Mouse (Mus musculus): ENCODE data around the gene Nbr1. TPM values are rescaled to one million over a fixed set of nuclear protein-coding genes. Genes with fewer than 3 reads are reported as not detected.

Gene Nbr1
- polyA plus RNA-seq, 1 experiment from 2014 or later: 50.9 TPM

- Histone ChIP-seq H3K4me2 (ENCODE audit: low read length) (no peak overlapping the region), H3K4me1 (replicated peaks; ENCODE audit: control insufficient read depth, insufficient read depth, low read length) (no peaks in the 10 kb centered on the region), H3K9ac (ENCODE audit: low read length) (no peak overlapping the region), H3K27ac (ENCODE audit: low read depth) (no peak overlapping the region), H3K4me3 (ENCODE audit: low read depth, low read length) (no peak overlapping the region), H3K27me3 (replicated peaks; ENCODE audit: control insufficient read depth, insufficient read depth, low read length) (no peaks in the 10 kb centered on the region), H3K9me3 (ENCODE audit: control insufficient read depth, low read length) (no peaks in the 10 kb centered on the region), H3K36me3 (ENCODE audit: control insufficient read depth, insufficient read depth, low read length) (peaks cover 71% of the 10 kb centered on the region)
- ATAC-seq (replicated peaks; ENCODE audit: low FRiP score, low TSS enrichment, low read depth) (no peak), DNase-seq (ENCODE audit: low spot score) (no peak)
- WGBS: 85% methylated on average over 4 of the region's 4 CpGs
Observed at GRCm38 (mm10) chr11:101526686-101527085, 25.3 kb upstream of the Nbr1 start.

- Histone ChIP-seq H3K36me3 (ENCODE audit: control insufficient read depth, insufficient read depth, low read length) (peaks cover 44% of the 10 kb centered on the region; the same call in 1 of the 2 replicates), H3K9ac (ENCODE audit: low read length) (no peak overlapping the region), H3K4me2 (ENCODE audit: low read length) (no peak overlapping the region), H3K9me3 (ENCODE audit: control insufficient read depth, low read length) (no peaks in the 10 kb centered on the region), H3K4me1 (replicated peaks; ENCODE audit: control insufficient read depth, insufficient read depth, low read length) (no peaks in the 10 kb centered on the region), H3K27ac (ENCODE audit: low read depth) (no peak overlapping the region), H3K27me3 (replicated peaks; ENCODE audit: control insufficient read depth, insufficient read depth, low read length) (no peaks in the 10 kb centered on the region), H3K4me3 (ENCODE audit: low read depth, low read length) (no peak overlapping the region)
- ATAC-seq (replicated peaks; ENCODE audit: low FRiP score, low TSS enrichment, low read depth): no peak
- no peak for DNase-seq (ENCODE audit: low spot score)
- WGBS: 84% methylated on average over 9 of the region's 9 CpGs
Observed at GRCm38 (mm10) chr11:101543533-101543932, 8.4 kb upstream of the Nbr1 start.

- peaks cover 40% of the 10 kb centered on the region for H3K36me3 ChIP-seq (ENCODE audit: control insufficient read depth, insufficient read depth, low read length)
- H3K9me3 ChIP-seq (ENCODE audit: control insufficient read depth, low read length): no peaks in the 10 kb centered on the region
- 83% methylated on average over 1 of the region's 1 CpGs for whole genome bisulfite sequencing
- no peak overlapping the region for H3K4me3 ChIP-seq (ENCODE audit: low read depth, low read length)
- H3K4me1 ChIP-seq (replicated peaks; ENCODE audit: control insufficient read depth, insufficient read depth, low read length): no peaks in the 10 kb centered on the region
- no peak overlapping the region for H3K27ac ChIP-seq (ENCODE audit: low read depth)
- DNase-seq (ENCODE audit: low spot score) (no peak), ATAC-seq (replicated peaks; ENCODE audit: low FRiP score, low TSS enrichment, low read depth) (no peak)
- H3K9ac ChIP-seq (ENCODE audit: low read length): no peak overlapping the region
- H3K27me3 ChIP-seq (replicated peaks; ENCODE audit: control insufficient read depth, insufficient read depth, low read length): no peaks in the 10 kb centered on the region
- no peak overlapping the region for H3K4me2 ChIP-seq (ENCODE audit: low read length)
Observed at GRCm38 (mm10) chr11:101544132-101544531, 7.8 kb upstream of the Nbr1 start.

GRCm38 (mm10) chr11:101548526-101548925, 3.4 kb upstream of the Nbr1 start:
- Histone ChIP-seq H3K27me3 (replicated peaks; ENCODE audit: control insufficient read depth, insufficient read depth, low read length) (no peaks in the 10 kb centered on the region), H3K27ac (ENCODE audit: low read depth) (no peak overlapping the region)
- no peak for ATAC-seq (replicated peaks; ENCODE audit: low FRiP score, low TSS enrichment, low read depth)

GRCm38 (mm10) chr11:101552476-101553300, 739 bp downstream of the Nbr1 start:
- H3K27me3 ChIP-seq (replicated peaks; ENCODE audit: control insufficient read depth, insufficient read depth, low read length): no peaks in the 10 kb centered on the region
- H3K4me2 ChIP-seq (ENCODE audit: low read length): peak overlapping the region; percentile 92
- peak; percentile 96 for ATAC-seq (replicated peaks; ENCODE audit: low FRiP score, low TSS enrichment, low read depth)
- DNase-seq (ENCODE audit: low spot score): peak; percentile 94
- peak overlapping the region; percentile 96 for H3K4me3 ChIP-seq (ENCODE audit: low read depth, low read length)
- H3K27ac ChIP-seq (ENCODE audit: low read depth): peak overlapping the region; percentile 93
- WGBS: under 1% methylated on average over 37 of the region's 37 CpGs
- H3K36me3 ChIP-seq (ENCODE audit: control insufficient read depth, insufficient read depth, low read length): peaks cover 26% of the 10 kb centered on the region
- H3K9me3 ChIP-seq (ENCODE audit: control insufficient read depth, low read length): no peaks in the 10 kb centered on the region
- peak overlapping the region; percentile 86 for H3K9ac ChIP-seq (ENCODE audit: low read length)
- peaks cover 23% of the 10 kb centered on the region for H3K4me1 ChIP-seq (replicated peaks; ENCODE audit: control insufficient read depth, insufficient read depth, low read length)

More at GRCm38 (mm10) chr11:101548526-101548925, 3.4 kb upstream of the Nbr1 start:
- no peak overlapping the region for H3K4me2 ChIP-seq (ENCODE audit: low read length)
- no peak for DNase-seq (ENCODE audit: low spot score)
- no peaks in the 10 kb centered on the region for H3K9me3 ChIP-seq (ENCODE audit: control insufficient read depth, low read length)
- H3K4me1 ChIP-seq (replicated peaks; ENCODE audit: control insufficient read depth, insufficient read depth, low read length): peaks cover 11% of the 10 kb centered on the region
- H3K9ac ChIP-seq (ENCODE audit: low read length): no peak overlapping the region
- H3K4me3 ChIP-seq (ENCODE audit: low read depth, low read length): no peak overlapping the region
- peaks cover 19% of the 10 kb centered on the region for H3K36me3 ChIP-seq (ENCODE audit: control insufficient read depth, insufficient read depth, low read length)

GRCm38 (mm10) chr11:101553354-101553930, 1.5 kb downstream of the Nbr1 start:
- 17% methylated on average over 8 of the region's 8 CpGs for WGBS
- H3K36me3 ChIP-seq (ENCODE audit: control insufficient read depth, insufficient read depth, low read length): peaks cover 31% of the 10 kb centered on the region
- peak overlapping the region; percentile 86 for H3K9ac ChIP-seq (ENCODE audit: low read length)
- peak overlapping the region; percentile 96 for H3K4me3 ChIP-seq (ENCODE audit: low read depth, low read length)
- no peaks in the 10 kb centered on the region for H3K9me3 ChIP-seq (ENCODE audit: control insufficient read depth, low read length)
- peaks cover 23% of the 10 kb centered on the region for H3K4me1 ChIP-seq (replicated peaks; ENCODE audit: control insufficient read depth, insufficient read depth, low read length)
- ATAC-seq (replicated peaks; ENCODE audit: low FRiP score, low TSS enrichment, low read depth): no peak
- peak overlapping the region; percentile 88 for H3K27ac ChIP-seq (ENCODE audit: low read depth)
- DNase-seq (ENCODE audit: low spot score): no peak
- H3K27me3 ChIP-seq (replicated peaks; ENCODE audit: control insufficient read depth, insufficient read depth, low read length): no peaks in the 10 kb centered on the region
- peak overlapping the region; percentile 92 for H3K4me2 ChIP-seq (ENCODE audit: low read length)

GRCm38 (mm10) chr11:101556541-101556940, 4.6 kb downstream of the Nbr1 start:
- WGBS: 91% methylated on average over 7 of the region's 7 CpGs

GRCm38 (mm10) chr11:101556954-101557353, 5.0 kb downstream of the Nbr1 start:
- Histone ChIP-seq H3K4me3 (ENCODE audit: low read depth, low read length) (no peak overlapping the region), H3K27me3 (replicated peaks; ENCODE audit: control insufficient read depth, insufficient read depth, low read length) (no peaks in the 10 kb centered on the region), H3K27ac (ENCODE audit: low read depth) (no peak overlapping the region), H3K4me1 (replicated peaks; ENCODE audit: control insufficient read depth, insufficient read depth, low read length) (peaks cover 14% of the 10 kb centered on the region), H3K36me3 (ENCODE audit: control insufficient read depth, insufficient read depth, low read length) (peaks cover 60% of the 10 kb centered on the region), H3K4me2 (ENCODE audit: low read length) (no peak overlapping the region), H3K9ac (ENCODE audit: low read length) (no peak overlapping the region), H3K9me3 (ENCODE audit: control insufficient read depth, low read length) (no peaks in the 10 kb centered on the region)
- ATAC-seq (replicated peaks; ENCODE audit: low FRiP score, low TSS enrichment, low read depth): no peak
- DNase-seq (ENCODE audit: low spot score): no peak
- 85% methylated on average over 2 of the region's 2 CpGs for WGBS

More at GRCm38 (mm10) chr11:101556541-101556940, 4.6 kb downstream of the Nbr1 start:
- no peak overlapping the region for H3K9ac ChIP-seq (ENCODE audit: low read length)
- no peak overlapping the region for H3K4me2 ChIP-seq (ENCODE audit: low read length)
- ATAC-seq (replicated peaks; ENCODE audit: low FRiP score, low TSS enrichment, low read depth): no peak
- no peak overlapping the region for H3K27ac ChIP-seq (ENCODE audit: low read depth)
- H3K36me3 ChIP-seq (ENCODE audit: control insufficient read depth, insufficient read depth, low read length): peaks cover 60% of the 10 kb centered on the region
- peaks cover 14% of the 10 kb centered on the region for H3K4me1 ChIP-seq (replicated peaks; ENCODE audit: control insufficient read depth, insufficient read depth, low read length)
- no peak for DNase-seq (ENCODE audit: low spot score)
- no peaks in the 10 kb centered on the region for H3K9me3 ChIP-seq (ENCODE audit: control insufficient read depth, low read length)
- H3K4me3 ChIP-seq (ENCODE audit: low read depth, low read length): no peak overlapping the region
- H3K27me3 ChIP-seq (replicated peaks; ENCODE audit: control insufficient read depth, insufficient read depth, low read length): no peaks in the 10 kb centered on the region

All from intestine, embryonic 14.5 days (tissue).